Mouse (Mus musculus): Measurements from ENCODE around the gene Leng9. TPM values are rescaled to one million over a fixed set of nuclear protein-coding genes. Genes with fewer than 3 reads are reported as not detected.

Leng9 gene
- total and polyA plus RNA-seq, 3 experiments: 2.9 to 5.4 (median 3.7) TPM

- no peak for TF ChIP-seq GATA2 (IDR thresholded peaks at IDR 0.05; ENCODE audit: borderline replicate concordance, low read depth, low read length)
- no peak for TF ChIP-seq POLR2AphosphoS5 (IDR thresholded peaks at IDR 0.05; ENCODE audit: insufficient replicate concordance, low read depth, low read length)
- no peak for TF ChIP-seq GATA1 (IDR thresholded peaks at IDR 0.05; ENCODE audit: borderline replicate concordance, low read length)
- no peak for TF ChIP-seq TAL1 (conservative IDR thresholded peaks at IDR 0.05; ENCODE audit: low read depth, low read length)
- no peak for TF ChIP-seq CTCF (IDR thresholded peaks at IDR 0.05; ENCODE audit: low read depth, low read length)
- Histone ChIP-seq H3K9me3 (replicated peaks) (no peaks in the 10 kb centered on the region), H3K27me3 (ENCODE audit: insufficient read depth, low read length) (peaks cover 31% of the 10 kb centered on the region), H3K4me1 (ENCODE audit: insufficient read depth, low read depth, low read length) (peaks cover 6% of the 10 kb centered on the region; the same call in 1 of the 2 replicates), H3K36me3 (replicated peaks) (peaks cover 4% of the 10 kb centered on the region), H3K4me3 (ENCODE audit: low read depth, low read length) (no peak overlapping the region)
- DNase-seq (ENCODE audit: low spot score) (no peak), ATAC-seq (ENCODE audit: extremely low read depth, insufficient number of reproducible peaks, low FRiP score, poor library complexity, severe bottlenecking) (peak; percentile 15; the same call in 1 of the 2 replicates)
Measured at GRCm38 (mm10) chr7:4124315-4124759, 25.8 kb downstream of the Leng9 start.

DNA sequence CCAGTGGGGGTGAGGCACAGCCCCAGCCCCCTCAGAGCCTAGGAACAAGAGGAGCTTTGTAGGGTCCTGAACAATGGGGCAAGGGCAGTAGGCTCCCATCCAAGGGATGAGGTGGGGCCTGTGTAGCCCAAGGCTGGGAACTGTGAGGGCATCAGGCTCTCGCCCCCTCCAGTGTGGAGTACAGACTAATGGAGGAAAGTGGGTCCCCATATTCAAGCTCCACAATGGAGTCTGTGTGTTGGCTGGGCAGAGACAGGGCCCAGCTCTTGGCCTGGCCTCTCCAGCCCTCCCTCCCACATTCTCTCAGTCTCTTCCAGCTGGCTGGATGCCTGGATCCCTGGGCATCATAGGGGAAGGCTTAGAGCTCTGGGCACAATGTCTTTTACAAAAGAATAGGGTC is 26.4 kb downstream of the Leng9 start:
- no peak for DNase-seq (ENCODE audit: low spot score)
- no peak for ATAC-seq (ENCODE audit: extremely low read depth, insufficient number of reproducible peaks, low FRiP score, poor library complexity, severe bottlenecking)
- peaks cover 33% of the 10 kb centered on the region for H3K27me3 ChIP-seq (ENCODE audit: insufficient read depth, low read length)
- peaks cover 6% of the 10 kb centered on the region; the same call in 1 of the 2 replicates for H3K4me1 ChIP-seq (ENCODE audit: insufficient read depth, low read depth, low read length)
- peaks cover 4% of the 10 kb centered on the region for H3K36me3 ChIP-seq (replicated peaks)
- no peaks in the 10 kb centered on the region for H3K9me3 ChIP-seq (replicated peaks)
- TF ChIP-seq TAL1 (conservative IDR thresholded peaks at IDR 0.05; ENCODE audit: low read depth, low read length): no peak
- no peak for TF ChIP-seq CTCF (IDR thresholded peaks at IDR 0.05; ENCODE audit: low read depth, low read length)
- no peak for TF ChIP-seq POLR2AphosphoS5 (IDR thresholded peaks at IDR 0.05; ENCODE audit: insufficient replicate concordance, low read depth, low read length)
- TF ChIP-seq GATA1 (IDR thresholded peaks at IDR 0.05; ENCODE audit: borderline replicate concordance, low read length): no peak
- no peak for TF ChIP-seq GATA2 (IDR thresholded peaks at IDR 0.05; ENCODE audit: borderline replicate concordance, low read depth, low read length)
- no peak overlapping the region for H3K4me3 ChIP-seq (ENCODE audit: low read depth, low read length)

DNA sequence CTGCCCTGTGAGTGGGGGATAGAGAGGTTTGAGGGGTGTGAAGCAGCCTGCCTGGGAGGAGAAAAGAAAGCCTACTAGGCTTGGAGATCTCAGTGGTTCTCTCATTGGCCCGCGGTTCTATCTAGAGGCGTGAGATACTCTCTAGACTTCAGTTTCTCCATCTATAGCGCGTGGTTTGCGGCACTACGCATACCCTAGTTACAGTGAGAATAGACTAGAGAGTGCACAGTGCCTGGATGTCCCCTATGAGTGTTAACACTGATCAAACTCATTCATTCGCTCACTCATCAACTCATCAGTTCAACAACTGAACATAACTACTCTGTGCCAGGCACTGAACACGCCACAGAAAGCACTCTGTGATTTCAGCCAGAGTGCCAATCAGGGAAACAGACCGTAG is 27.4 kb downstream of the Leng9 start:
- Histone ChIP-seq H3K4me1 (ENCODE audit: insufficient read depth, low read depth, low read length) (peaks cover 6% of the 10 kb centered on the region; the same call in 1 of the 2 replicates), H3K36me3 (replicated peaks) (peaks cover under 1% of the 10 kb centered on the region), H3K4me3 (ENCODE audit: low read depth, low read length) (no peak overlapping the region), H3K27me3 (ENCODE audit: insufficient read depth, low read length) (peaks cover 33% of the 10 kb centered on the region), H3K9me3 (replicated peaks) (no peaks in the 10 kb centered on the region)
- ATAC-seq (ENCODE audit: extremely low read depth, insufficient number of reproducible peaks, low FRiP score, poor library complexity, severe bottlenecking) (no peak), DNase-seq (ENCODE audit: low spot score) (no peak)
- TF ChIP-seq TAL1 (conservative IDR thresholded peaks at IDR 0.05; ENCODE audit: low read depth, low read length): no peak
- no peak for TF ChIP-seq POLR2AphosphoS5 (IDR thresholded peaks at IDR 0.05; ENCODE audit: insufficient replicate concordance, low read depth, low read length)

- no peak overlapping the region for H3K4me3 ChIP-seq (ENCODE audit: low read depth, low read length)
- H3K27me3 ChIP-seq (ENCODE audit: insufficient read depth, low read length): peaks cover 33% of the 10 kb centered on the region
- H3K36me3 ChIP-seq (replicated peaks): no peaks in the 10 kb centered on the region
- DNase-seq (ENCODE audit: low spot score): no peak
- peaks cover 6% of the 10 kb centered on the region; the same call in 1 of the 2 replicates for H3K4me1 ChIP-seq (ENCODE audit: insufficient read depth, low read depth, low read length)
- TF ChIP-seq TAL1 (conservative IDR thresholded peaks at IDR 0.05; ENCODE audit: low read depth, low read length) (no peak), POLR2AphosphoS5 (IDR thresholded peaks at IDR 0.05; ENCODE audit: insufficient replicate concordance, low read depth, low read length) (no peak), GATA2 (IDR thresholded peaks at IDR 0.05; ENCODE audit: borderline replicate concordance, low read depth, low read length) (no peak), CTCF (IDR thresholded peaks at IDR 0.05; ENCODE audit: low read depth, low read length) (no peak), GATA1 (IDR thresholded peaks at IDR 0.05; ENCODE audit: borderline replicate concordance, low read length) (no peak)
- H3K9me3 ChIP-seq (replicated peaks): no peaks in the 10 kb centered on the region
- no peak for ATAC-seq (ENCODE audit: extremely low read depth, insufficient number of reproducible peaks, low FRiP score, poor library complexity, severe bottlenecking)
Measured at GRCm38 (mm10) chr7:4122076-4122768, 28.0 kb downstream of the Leng9 start.

- peaks cover 6% of the 10 kb centered on the region; the same call in 1 of the 2 replicates for H3K4me1 ChIP-seq (ENCODE audit: insufficient read depth, low read depth, low read length)
- H3K27me3 ChIP-seq (ENCODE audit: insufficient read depth, low read length): peaks cover 31% of the 10 kb centered on the region
- no peaks in the 10 kb centered on the region for H3K9me3 ChIP-seq (replicated peaks)
- H3K36me3 ChIP-seq (replicated peaks): no peaks in the 10 kb centered on the region
- no peak overlapping the region for H3K4me3 ChIP-seq (ENCODE audit: low read depth, low read length)
- ATAC-seq (ENCODE audit: extremely low read depth, insufficient number of reproducible peaks, low FRiP score, poor library complexity, severe bottlenecking) (no peak), DNase-seq (ENCODE audit: low spot score) (no peak)
- TF ChIP-seq TAL1 (conservative IDR thresholded peaks at IDR 0.05; ENCODE audit: low read depth, low read length) (no peak), GATA1 (IDR thresholded peaks at IDR 0.05; ENCODE audit: borderline replicate concordance, low read length) (no peak), GATA2 (IDR thresholded peaks at IDR 0.05; ENCODE audit: borderline replicate concordance, low read depth, low read length) (no peak), CTCF (IDR thresholded peaks at IDR 0.05; ENCODE audit: low read depth, low read length) (no peak), POLR2AphosphoS5 (IDR thresholded peaks at IDR 0.05; ENCODE audit: insufficient replicate concordance, low read depth, low read length) (no peak)
Measured at GRCm38 (mm10) chr7:4119976-4120921, 29.9 kb downstream of the Leng9 start.

Measured in G1E (cell line).